Mouse (Mus musculus): ENCODE results near the gene Vax2.

Vax2 gene

GRCm38 (mm10) chr6:83711067-83711675, at the start of gene Vax2:
Vax2 (plus strand) TSS chr6:83711264.
- peak; percentile 97 for DNase-seq (ENCODE audit: low read depth, low spot score)

- no peak for DNase-seq (ENCODE audit: low read depth, low spot score)
Observed at GRCm38 (mm10) chr6:83665009-83665408, 46.1 kb upstream of the Vax2 start.

- DNase-seq (ENCODE audit: low read depth, low spot score): peak; percentile 80
Observed at GRCm38 (mm10) chr6:83673395-83673794, 37.7 kb upstream of the Vax2 start.

- no peak for DNase-seq (ENCODE audit: low read depth, low spot score)
Observed at GRCm38 (mm10) chr6:83677757-83678156, 33.3 kb upstream of the Vax2 start, which contains the start of gene Cd207. Cd207 (minus strand) TSS chr6:83677857.

- no peak for DNase-seq (ENCODE audit: low read depth, low spot score)
Observed at GRCm38 (mm10) chr6:83689374-83689773, 21.7 kb upstream of the Vax2 start.

- DNase-seq (ENCODE audit: low read depth, low spot score): peak; percentile 76
Observed at GRCm38 (mm10) chr6:83690277-83690676, 20.8 kb upstream of the Vax2 start.

GRCm38 (mm10) chr6:83690936-83691335, 20.1 kb upstream of the Vax2 start:
- no peak for DNase-seq (ENCODE audit: low read depth, low spot score)

- no peak for DNase-seq (ENCODE audit: low read depth, low spot score)
Observed at GRCm38 (mm10) chr6:83692962-83693361, 18.1 kb upstream of the Vax2 start.

- peak; percentile 84 for DNase-seq (ENCODE audit: low read depth, low spot score)
Observed at GRCm38 (mm10) chr6:83693835-83694234, 17.2 kb upstream of the Vax2 start.

- DNase-seq (ENCODE audit: low read depth, low spot score): peak; percentile 14
Observed at GRCm38 (mm10) chr6:83695731-83696130, 15.3 kb upstream of the Vax2 start.

GRCm38 (mm10) chr6:83696684-83697083, 14.4 kb upstream of the Vax2 start:
- peak; percentile 12 for DNase-seq (ENCODE audit: low read depth, low spot score)

- DNase-seq (ENCODE audit: low read depth, low spot score): peak; percentile 89
Observed at GRCm38 (mm10) chr6:83697932-83698331, 13.1 kb upstream of the Vax2 start.

- no peak for DNase-seq (ENCODE audit: low read depth, low spot score)
Observed at GRCm38 (mm10) chr6:83699971-83700370, 11.1 kb upstream of the Vax2 start.

- peak; percentile 44 for DNase-seq (ENCODE audit: low read depth, low spot score)
Observed at GRCm38 (mm10) chr6:83701001-83701400, 10.1 kb upstream of the Vax2 start.

GRCm38 (mm10) chr6:83702146-83702999, 8.7 kb upstream of the Vax2 start:
- peak; percentile 81 for DNase-seq (ENCODE audit: low read depth, low spot score)

- peak; percentile 71 for DNase-seq (ENCODE audit: low read depth, low spot score)
Observed at GRCm38 (mm10) chr6:83703000-83703721, 7.9 kb upstream of the Vax2 start.

- DNase-seq (ENCODE audit: low read depth, low spot score): peak; percentile 27
Observed at GRCm38 (mm10) chr6:83703722-83704078, 7.4 kb upstream of the Vax2 start.

GRCm38 (mm10) chr6:83704294-83704693, 6.8 kb upstream of the Vax2 start:
- no peak for DNase-seq (ENCODE audit: low read depth, low spot score)

GRCm38 (mm10) chr6:83704701-83705100, 6.4 kb upstream of the Vax2 start:
- DNase-seq (ENCODE audit: low read depth, low spot score): no peak

- no peak for DNase-seq (ENCODE audit: low read depth, low spot score)
Observed at GRCm38 (mm10) chr6:83707738-83708510, 3.1 kb upstream of the Vax2 start.

- DNase-seq (ENCODE audit: low read depth, low spot score): peak; percentile 52
Observed at GRCm38 (mm10) chr6:83710361-83711066, 550 bp upstream of the Vax2 start.

Data from R1 (cell line).